Mouse (Mus musculus) limb, embryonic 15.5 days (tissue): Measurements from ENCODE around the gene Slc4a8. TPM values are rescaled to one million over a fixed set of nuclear protein-coding genes. Genes with fewer than 3 reads are reported as not detected.

Source experiments
- ATAC-seq: fragments of 200-750 bp; cut with Nextera tagmentation; 2 replicates; pipeline ENCODE4 v1.8.0; 2017; ENCODE audit warnings: low read depth, moderate TSS enrichment; ENCODE audit not compliant: insufficient number of reproducible peaks, low FRiP score, low TSS enrichment
- H3K27ac ChIP-seq: fragments of 300-500 bp; sonication (generic); 2 replicates; pipeline ENCODE4 v1.5.1; 2015; ENCODE audit warnings: moderate library complexity, mild to moderate bottlenecking, inconsistent platforms
- H3K27me3 ChIP-seq: fragments of 300-500 bp; sonication (generic); 2 replicates; pipeline ENCODE4 v1.6.1; 2015; ENCODE audit warnings: inconsistent platforms
- H3K36me3 ChIP-seq: fragments of 300-500 bp; sonication (generic); 2 replicates; pipeline ENCODE4 v1.6.1; 2015; ENCODE audit warnings: inconsistent platforms
- H3K4me1 ChIP-seq: fragments of 300-500 bp; sonication (generic); 2 replicates; pipeline ENCODE4 v1.6.1; 2015; ENCODE audit warnings: inconsistent platforms
- H3K4me2 ChIP-seq: fragments of 300-500 bp; sonication (generic); 2 replicates; pipeline ENCODE4 v1.6.1; 2015; ENCODE audit warnings: mild to moderate bottlenecking, inconsistent platforms
- H3K4me3 ChIP-seq: fragments of 300-500 bp; sonication (generic); 2 replicates; pipeline ENCODE4 v1.5.1; 2015; ENCODE audit warnings: mild to moderate bottlenecking, inconsistent platforms
- H3K9ac ChIP-seq: fragments of 300-500 bp; sonication (generic); 2 replicates; pipeline ENCODE4 v1.6.1; 2015; ENCODE audit warnings: inconsistent platforms
- H3K9me3 ChIP-seq: fragments of 300-500 bp; sonication (generic); 2 replicates; pipeline ENCODE4 v1.6.1; 2016; ENCODE audit warnings: inconsistent platforms
- WGBS: fragments of 180-500 bp; shearing (Covaris S2); methylation state at CpG from one replicate; pipeline ENCODE4 v1.1.7; 2015; 5-methylcytosine and 5-hydroxymethylcytosine counted together
- polyA plus RNA-seq: library from polyadenylated mRNA; unstranded; fragments of >200 nt; fragmentation: Nextera tagmentation; extraction: Ambion mirVana; gene quantifications from 2 replicates; pipeline ENCODE4 v1.2.1, GENCODE M21; 2015

The Slc4a8 gene
- polyA plus RNA-seq, 1 experiment from 2014 or later: 3.7 TPM

- no peaks in the 10 kb centered on the region for H3K9me3 ChIP-seq
- ATAC-seq: no peak
- H3K4me1 ChIP-seq: peaks cover 7% of the 10 kb centered on the region
- H3K9ac ChIP-seq: no peak overlapping the region
- 19% methylated on average over 6 of the region's 6 CpGs for WGBS
- H3K27ac ChIP-seq: no peak overlapping the region
- H3K27me3 ChIP-seq: no peaks in the 10 kb centered on the region
- peak overlapping the region; percentile 43 for H3K4me2 ChIP-seq
- H3K36me3 ChIP-seq: no peaks in the 10 kb centered on the region
- H3K4me3 ChIP-seq: peak overlapping the region; percentile 29
Observed at GRCm38 (mm10) chr15:100746478-100747120, 14.9 kb upstream of the Slc4a8 start.

GRCm38 (mm10) chr15:100747121-100747963 is 14.2 kb upstream of the Slc4a8 start:
- peak overlapping the region; percentile 29 for H3K4me3 ChIP-seq
- peaks cover 7% of the 10 kb centered on the region for H3K4me1 ChIP-seq
- H3K4me2 ChIP-seq: peak overlapping the region; percentile 43
- H3K9me3 ChIP-seq: no peaks in the 10 kb centered on the region
- H3K27ac ChIP-seq: no peak overlapping the region
- no peaks in the 10 kb centered on the region for H3K36me3 ChIP-seq
- WGBS: 2% methylated on average over 22 of the region's 27 CpGs
- no peaks in the 10 kb centered on the region for H3K27me3 ChIP-seq
- H3K9ac ChIP-seq: no peak overlapping the region
- ATAC-seq: no peak

GRCm38 (mm10) chr15:100748584-100748983 is 13.0 kb upstream of the Slc4a8 start:
- WGBS: 89% methylated on average over 3 of the region's 3 CpGs
- no peak overlapping the region for H3K4me3 ChIP-seq
- peaks cover 7% of the 10 kb centered on the region for H3K4me1 ChIP-seq
- H3K27ac ChIP-seq: no peak overlapping the region
- no peaks in the 10 kb centered on the region for H3K36me3 ChIP-seq
- no peak overlapping the region for H3K9ac ChIP-seq
- ATAC-seq: no peak
- H3K4me2 ChIP-seq: no peak overlapping the region
- H3K27me3 ChIP-seq: no peaks in the 10 kb centered on the region
- no peaks in the 10 kb centered on the region for H3K9me3 ChIP-seq

GRCm38 (mm10) chr15:100749751-100750538 is 11.6 kb upstream of the Slc4a8 start:
- H3K36me3 ChIP-seq: no peaks in the 10 kb centered on the region
- no peak overlapping the region for H3K9ac ChIP-seq
- no peak overlapping the region for H3K27ac ChIP-seq
- peaks cover 7% of the 10 kb centered on the region for H3K4me1 ChIP-seq
- no peaks in the 10 kb centered on the region for H3K27me3 ChIP-seq
- ATAC-seq: no peak
- H3K4me3 ChIP-seq: no peak overlapping the region
- no peak overlapping the region for H3K4me2 ChIP-seq
- H3K9me3 ChIP-seq: no peaks in the 10 kb centered on the region
- 62% methylated on average over 10 of the region's 10 CpGs for WGBS

- H3K27me3 ChIP-seq: no peaks in the 10 kb centered on the region
- H3K9ac ChIP-seq: no peak overlapping the region
- H3K9me3 ChIP-seq: no peaks in the 10 kb centered on the region
- peaks cover 8% of the 10 kb centered on the region for H3K4me1 ChIP-seq
- no peak overlapping the region for H3K4me3 ChIP-seq
- H3K36me3 ChIP-seq: no peaks in the 10 kb centered on the region
- no peak overlapping the region for H3K27ac ChIP-seq
- 75% methylated on average over 2 of the region's 2 CpGs for WGBS
- no peak overlapping the region for H3K4me2 ChIP-seq
- ATAC-seq: no peak
Observed at GRCm38 (mm10) chr15:100752439-100752838, 9.1 kb upstream of the Slc4a8 start.

GRCm38 (mm10) chr15:100753045-100753444 is 8.5 kb upstream of the Slc4a8 start:
- Histone ChIP-seq H3K36me3 (no peaks in the 10 kb centered on the region), H3K27ac (no peak overlapping the region), H3K9me3 (no peaks in the 10 kb centered on the region), H3K27me3 (no peaks in the 10 kb centered on the region), H3K9ac (no peak overlapping the region), H3K4me2 (no peak overlapping the region), H3K4me3 (no peak overlapping the region), H3K4me1 (peaks cover 5% of the 10 kb centered on the region)
- 60% methylated on average over 5 of the region's 5 CpGs for WGBS
- ATAC-seq: no peak

GRCm38 (mm10) chr15:100754041-100754440 is 7.5 kb upstream of the Slc4a8 start:
- H3K4me1 ChIP-seq: peaks cover 5% of the 10 kb centered on the region
- no peak overlapping the region for H3K4me2 ChIP-seq
- H3K4me3 ChIP-seq: no peak overlapping the region
- no peak for ATAC-seq
- H3K9me3 ChIP-seq: no peaks in the 10 kb centered on the region
- H3K36me3 ChIP-seq: no peaks in the 10 kb centered on the region
- H3K27ac ChIP-seq: no peak overlapping the region
- 40% methylated on average over 7 of the region's 7 CpGs for WGBS
- no peaks in the 10 kb centered on the region for H3K27me3 ChIP-seq
- H3K9ac ChIP-seq: no peak overlapping the region

- no peak for ATAC-seq
- Histone ChIP-seq H3K36me3 (no peaks in the 10 kb centered on the region), H3K4me2 (no peak overlapping the region), H3K9ac (no peak overlapping the region), H3K4me1 (peaks cover 5% of the 10 kb centered on the region), H3K9me3 (no peaks in the 10 kb centered on the region), H3K4me3 (no peak overlapping the region), H3K27me3 (no peaks in the 10 kb centered on the region), H3K27ac (no peak overlapping the region)
- 8% methylated on average over 11 of the region's 11 CpGs for WGBS
Observed at GRCm38 (mm10) chr15:100754805-100755497, 6.6 kb upstream of the Slc4a8 start.

GRCm38 (mm10) chr15:100755498-100755859 is 6.1 kb upstream of the Slc4a8 start:
- ATAC-seq: no peak
- H3K27ac ChIP-seq: no peak overlapping the region
- no peaks in the 10 kb centered on the region for H3K9me3 ChIP-seq
- 39% methylated on average over 6 of the region's 8 CpGs for WGBS
- peaks cover 5% of the 10 kb centered on the region for H3K4me1 ChIP-seq
- no peak overlapping the region for H3K9ac ChIP-seq
- no peaks in the 10 kb centered on the region for H3K36me3 ChIP-seq
- H3K27me3 ChIP-seq: no peaks in the 10 kb centered on the region
- H3K4me3 ChIP-seq: no peak overlapping the region
- no peak overlapping the region for H3K4me2 ChIP-seq

GRCm38 (mm10) chr15:100755881-100756624 is 5.5 kb upstream of the Slc4a8 start:
- Histone ChIP-seq H3K9me3 (no peaks in the 10 kb centered on the region), H3K4me1 (peaks cover 8% of the 10 kb centered on the region), H3K4me3 (no peak overlapping the region), H3K27me3 (no peaks in the 10 kb centered on the region), H3K9ac (no peak overlapping the region), H3K4me2 (no peak overlapping the region), H3K27ac (no peak overlapping the region), H3K36me3 (no peaks in the 10 kb centered on the region)
- 73% methylated on average over 3 of the region's 3 CpGs for whole genome bisulfite sequencing
- ATAC-seq: no peak

GRCm38 (mm10) chr15:100757527-100757978 is 4.0 kb upstream of the Slc4a8 start:
- H3K27ac ChIP-seq: no peak overlapping the region
- no peaks in the 10 kb centered on the region; the same call in 1 of the 2 replicates for H3K9me3 ChIP-seq
- H3K36me3 ChIP-seq: no peaks in the 10 kb centered on the region
- H3K27me3 ChIP-seq: peaks cover 10% of the 10 kb centered on the region; the same call in 1 of the 2 replicates
- H3K4me3 ChIP-seq: no peak overlapping the region
- WGBS: 1% methylated on average over 7 of the region's 7 CpGs
- H3K4me2 ChIP-seq: no peak overlapping the region
- no peak overlapping the region for H3K9ac ChIP-seq
- H3K4me1 ChIP-seq: peaks cover 22% of the 10 kb centered on the region
- ATAC-seq: no peak
